Mouse (Mus musculus) CH12.LX (cell line): ENCODE results near the gene Srbd1.

Experiments used
- BHLHE40 ChIP-seq: IDR thresholded peaks from 2 replicates; pipeline ENCODE4 v1.6.1; 2011; ENCODE audit warnings: mild to moderate bottlenecking, low read depth, low read length, improper control_type of control experiment
- CTCF ChIP-seq, 2 experiments: IDR thresholded peaks in 1 of 2; conservative IDR thresholded peaks in 1 of 2; 2 replicates each; pipeline ENCODE4 v1.5.1; 2011 to 2012; ENCODE audit warnings: low read depth in 2 of 2, low read length in 2 of 2, improper control_type of control experiment in 1 of 2, inconsistent platforms in 1 of 2, mild to moderate bottlenecking in 1 of 2, moderate library complexity in 1 of 2
- EP300 ChIP-seq: IDR thresholded peaks from 2 replicates; pipeline ENCODE4 v1.6.1; 2011; ENCODE audit warnings: low read length, improper control_type of control experiment
- HCFC1 ChIP-seq: IDR thresholded peaks from 2 replicates; pipeline ENCODE4 v1.6.1; 2012; ENCODE audit warnings: low read depth, mild to moderate bottlenecking, inconsistent platforms, low read length, improper control_type of control experiment
- NELFE ChIP-seq: IDR thresholded peaks from 2 replicates; pipeline ENCODE4 v1.6.1; 2011; ENCODE audit warnings: low read depth, low read length, improper control_type of control experiment
- POLR2A ChIP-seq: IDR thresholded peaks from 2 replicates; pipeline ENCODE4 v1.6.1; 2011; ENCODE audit warnings: low read depth, mild to moderate bottlenecking, improper control_type of control experiment, low read length
- TBP ChIP-seq: conservative IDR thresholded peaks from 2 replicates; pipeline ENCODE4 v1.6.1; 2011; ENCODE audit warnings: low read depth, low read length, improper control_type of control experiment

DNA sequence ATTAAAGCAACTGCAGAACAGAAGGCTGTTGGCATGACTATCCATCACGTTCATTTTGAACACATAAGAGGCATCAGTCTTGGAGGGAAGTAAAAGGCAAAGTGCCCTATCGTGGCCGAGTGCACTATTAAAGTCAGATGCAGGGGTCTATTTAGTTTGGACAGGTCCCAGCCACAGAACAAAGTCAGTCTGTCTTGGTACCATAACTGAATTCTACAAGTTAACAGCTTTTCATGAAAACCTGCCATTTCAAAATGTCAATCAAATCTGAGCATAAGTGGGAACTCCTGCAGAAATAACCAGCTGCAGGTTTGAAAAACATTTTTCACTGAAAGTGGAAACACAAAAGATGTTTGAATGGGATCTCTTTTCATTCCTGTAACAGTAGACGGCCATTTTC is 115.0 kb downstream of the Srbd1 start:
- TF ChIP-seq BHLHE40 (no peak), EP300 (no peak), NELFE (no peak), CTCF (conservative IDR thresholded peaks at IDR 0.05 in 1 of 2, IDR thresholded peaks at IDR 0.05 in 1 of 2; ENCODE audit: low read depth in 2 of 2, low read length in 2 of 2) (no peak), POLR2A (no peak), TBP (no peak), HCFC1 (no peak)
